Mouse (Mus musculus) neural tube, embryonic 11.5 days (tissue): ENCODE results near the gene Larp4. TPM values are rescaled to one million over a fixed set of nuclear protein-coding genes. Genes with fewer than 3 reads are reported as not detected.
"Not testable (repeated sequence)": the region's sequence is repeated elsewhere in the genome, so short reads cannot be mapped to it uniquely, and the experiment has no call there.

ENCODE experiments used
- ATAC-seq: fragments of 200-750 bp; cut with Nextera tagmentation; 2 replicates; pipeline ENCODE4 v1.8.0; 2017; ENCODE audit warnings: moderate number of reproducible peaks, mild to moderate bottlenecking, moderate TSS enrichment, moderate library complexity; ENCODE audit not compliant: insufficient read depth, low FRiP score, low TSS enrichment
- DNase-seq: peaks from one replicate; pipeline ENCODE4 v3.0.0-alpha.2; 2015; ENCODE audit warnings: low spot score
- H3K27ac ChIP-seq: fragments of 300-500 bp; sonication (generic); 2 replicates; pipeline ENCODE4 v1.5.1; 2014; ENCODE audit warnings: low read depth, mild to moderate bottlenecking, low read length
- H3K27me3 ChIP-seq: fragments of 300-500 bp; sonication (generic); 2 replicates; pipeline ENCODE4 v1.6.1; 2014; ENCODE audit warnings: mild to moderate bottlenecking, low read length, mixed read lengths; ENCODE audit not compliant: control insufficient read depth, insufficient read depth
- H3K36me3 ChIP-seq: fragments of 300-500 bp; sonication (generic); 2 replicates; pipeline ENCODE4 v1.6.1; 2014; ENCODE audit warnings: mild to moderate bottlenecking, low read length, moderate library complexity, mixed read lengths; ENCODE audit not compliant: control insufficient read depth, insufficient read depth
- H3K4me1 ChIP-seq: fragments of 300-500 bp; sonication (generic); 2 replicates; pipeline ENCODE4 v1.6.1; 2014; ENCODE audit warnings: low read length, mixed read lengths; ENCODE audit not compliant: control insufficient read depth, insufficient read depth
- H3K4me2 ChIP-seq: fragments of 300-500 bp; sonication (generic); 2 replicates; pipeline ENCODE4 v1.6.1; 2014; ENCODE audit warnings: low read depth, mild to moderate bottlenecking, moderate library complexity
- H3K4me3 ChIP-seq: fragments of 300-500 bp; sonication (generic); 2 replicates; pipeline ENCODE4 v1.5.1; 2014; ENCODE audit warnings: low read depth, low read length
- H3K9ac ChIP-seq: fragments of 300-500 bp; sonication (generic); 2 replicates; pipeline ENCODE4 v1.6.1; 2014; ENCODE audit warnings: mild to moderate bottlenecking, low read length
- H3K9me3 ChIP-seq: fragments of 300-500 bp; sonication (generic); 2 replicates; pipeline ENCODE4 v1.6.1; 2016; ENCODE audit warnings: low read length; ENCODE audit not compliant: control insufficient read depth
- WGBS: fragments of 180-500 bp; shearing (Covaris S2); extraction: QIAGEN DNeasy Blood & Tissue Kit; methylation state at CpG from one replicate; pipeline ENCODE4 v1.1.7; 2014; 5-methylcytosine and 5-hydroxymethylcytosine counted together
- polyA plus RNA-seq: library from polyadenylated mRNA; unstranded; fragments of >200 nt; fragmentation: Nextera tagmentation; extraction: Ambion mirVana; gene quantifications from 2 replicates; pipeline ENCODE4 v1.2.1, GENCODE M21; 2014

Larp4 gene
- polyA plus RNA-seq, 1 experiment from 2014 or later: 34.7 TPM

DNA sequence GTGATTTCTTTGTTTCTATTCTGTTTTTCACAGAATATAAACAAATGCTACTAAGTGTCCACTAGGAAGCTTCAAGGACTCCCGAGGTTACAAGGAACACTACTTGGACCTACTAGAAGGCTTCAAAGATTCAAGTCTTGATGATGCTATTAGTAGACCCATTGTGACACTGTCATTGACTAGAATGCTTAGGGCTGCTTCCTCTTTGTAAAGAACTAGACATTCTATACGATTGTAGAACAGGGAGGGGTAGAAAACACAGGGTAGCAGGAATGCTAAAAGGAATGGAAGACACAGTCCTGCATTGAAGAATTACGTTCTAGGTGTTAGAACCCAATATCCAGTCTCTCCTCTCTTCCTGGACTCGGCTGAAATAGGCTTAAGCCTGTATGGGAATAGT lies 2.9 kb upstream of the Larp4 start, which contains the start of gene Fam186a:
TSS of gene Fam186a (minus strand) at position 101 of the 400 bp plus-strand sequence.
- H3K9ac ChIP-seq: no peak within 1 kb of the TSS
- no peaks in the 10 kb centered on the region for H3K4me1 ChIP-seq
- no peak within 1 kb of the TSS for H3K27ac ChIP-seq
- H3K4me3 ChIP-seq: no peak within 1 kb of the TSS
- no peak within 1 kb of the TSS for H3K4me2 ChIP-seq
- 72% methylated on average over 4 of the region's 4 CpGs for WGBS
- no peaks in the 10 kb centered on the region for H3K36me3 ChIP-seq
- H3K9me3 ChIP-seq: no peaks in the 10 kb centered on the region
- no peaks in the 10 kb centered on the region for H3K27me3 ChIP-seq
- no peak for ATAC-seq
- DNase-seq: no peak

DNA sequence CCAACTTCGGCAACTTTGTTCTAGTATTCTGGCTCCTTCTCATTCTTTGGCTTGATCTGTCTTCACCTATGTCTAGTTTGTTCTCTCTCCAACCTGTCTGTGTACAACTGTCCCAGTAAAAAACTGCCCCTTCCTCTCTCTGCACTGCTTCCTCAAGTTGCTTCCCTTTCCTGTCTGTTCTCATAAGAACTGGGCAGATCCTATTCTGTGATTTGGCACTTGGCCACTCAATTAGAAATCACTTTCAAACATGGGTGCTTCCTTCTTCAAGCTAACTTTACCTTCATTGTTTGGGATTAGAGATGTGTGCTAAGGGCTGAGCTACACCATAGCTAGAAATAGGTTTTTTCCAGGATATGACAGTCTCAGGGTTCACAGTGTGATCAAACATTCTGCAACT lies 741 bp downstream of the Larp4 start:
- ATAC-seq (no peak), DNase-seq (no peak)
- Histone ChIP-seq H3K9ac (no peak overlapping the region), H3K4me3 (no peak overlapping the region), H3K36me3 (no peaks in the 10 kb centered on the region), H3K4me1 (peaks cover 3% of the 10 kb centered on the region; the same call in 1 of the 2 replicates), H3K9me3 (no peaks in the 10 kb centered on the region), H3K27ac (no peak overlapping the region), H3K4me2 (no peak overlapping the region), H3K27me3 (no peaks in the 10 kb centered on the region)
- WGBS: 88% methylated on average over 1 of the region's 1 CpGs

DNA sequence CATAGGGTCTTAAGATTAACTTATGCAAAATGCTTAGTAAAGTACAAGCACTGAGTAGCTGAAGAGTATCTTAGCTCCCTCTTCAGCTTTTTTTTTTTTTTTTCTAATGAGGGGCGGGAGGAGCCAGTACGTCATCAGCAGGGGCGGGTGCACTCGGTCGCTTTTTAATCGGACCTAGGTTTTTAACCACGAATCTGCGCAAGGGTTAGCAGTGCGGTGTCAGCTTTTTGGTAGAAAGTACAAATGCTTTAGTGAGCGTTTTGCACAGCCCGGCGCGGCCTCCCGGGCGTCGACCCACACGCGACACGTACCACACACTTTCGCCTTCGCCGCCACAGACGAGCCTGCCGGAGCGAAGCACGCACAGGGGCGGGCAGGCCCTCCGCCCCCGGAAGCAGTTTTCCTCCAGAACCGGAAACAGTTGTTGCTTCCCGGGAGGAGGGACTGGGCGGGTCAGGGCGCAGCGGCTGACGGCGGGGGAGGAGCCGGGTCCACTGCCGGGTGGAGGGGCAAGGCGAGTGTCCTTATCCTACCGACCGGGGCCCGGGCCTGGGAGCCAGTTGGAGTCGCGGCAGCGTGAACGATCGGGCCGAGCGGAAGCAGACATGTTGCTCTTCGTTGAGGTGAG lies 2.6 kb downstream of the Larp4 start:
- Histone ChIP-seq H3K4me3 (peak overlapping the region; percentile 93), H3K27ac (peak overlapping the region; percentile 94), H3K4me1 (peaks cover 3% of the 10 kb centered on the region; the same call in 1 of the 2 replicates), H3K27me3 (no peaks in the 10 kb centered on the region), H3K36me3 (no peaks in the 10 kb centered on the region), H3K9ac (peak overlapping the region; percentile 85), H3K9me3 (no peaks in the 10 kb centered on the region), H3K4me2 (peak overlapping the region; percentile 76)
- ATAC-seq (peak; percentile 96), DNase-seq (peak; percentile 95)
- under 1% methylated on average over 49 of the region's 50 CpGs for WGBS

DNA sequence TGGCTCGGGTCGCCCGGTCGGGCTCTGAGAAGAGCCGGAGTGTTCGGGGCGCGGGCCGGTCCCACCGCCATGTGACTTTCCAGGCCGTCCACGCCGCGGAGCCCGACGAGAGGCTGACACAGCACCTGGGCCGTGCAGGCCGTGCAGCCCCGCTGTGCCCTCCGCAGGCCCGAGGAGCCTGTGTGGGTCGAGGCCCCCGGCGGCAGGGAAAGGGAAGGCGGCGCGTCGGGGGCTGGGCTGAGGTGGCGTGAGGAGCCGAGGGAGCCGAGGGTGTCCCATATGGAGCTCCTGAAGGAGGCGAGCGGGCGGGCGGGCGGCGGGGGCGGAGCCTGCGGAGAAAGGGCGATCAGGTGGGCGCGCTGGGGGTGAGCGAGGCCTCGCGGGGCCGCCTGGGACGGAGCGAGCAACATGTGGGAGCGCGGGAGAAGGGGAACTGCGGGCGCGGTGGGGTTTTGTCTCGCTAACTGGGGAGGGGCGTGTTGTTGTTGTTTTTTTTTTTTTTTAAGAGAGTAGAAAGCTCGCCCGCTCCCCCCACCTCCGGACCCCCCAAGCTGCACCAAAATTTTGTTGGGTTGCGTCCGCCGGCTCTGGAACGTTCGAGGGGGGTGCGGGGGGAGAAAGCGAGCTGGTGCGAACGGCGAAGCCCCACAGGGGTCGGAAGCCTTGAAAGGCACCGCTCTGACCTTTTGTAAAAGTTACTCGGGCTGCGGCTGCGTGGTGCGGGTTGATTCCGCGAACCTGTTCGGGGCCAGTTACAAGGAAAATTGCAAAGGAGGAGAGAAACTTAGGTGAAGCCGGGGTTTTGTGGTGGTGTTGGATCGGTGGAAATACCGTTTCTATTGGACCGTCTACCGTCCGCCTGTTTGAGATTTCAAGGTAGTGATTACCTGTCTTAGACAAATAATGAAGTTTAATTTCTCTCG lies 3.4 kb downstream of the Larp4 start:
- Histone ChIP-seq H3K27me3 (no peaks in the 10 kb centered on the region), H3K36me3 (no peaks in the 10 kb centered on the region), H3K27ac (peak overlapping the region; percentile 94), H3K9ac (peak overlapping the region; percentile 85), H3K4me3 (peak overlapping the region; percentile 93), H3K9me3 (no peaks in the 10 kb centered on the region), H3K4me2 (peak overlapping the region; percentile 76), H3K4me1 (peaks cover 3% of the 10 kb centered on the region; the same call in 1 of the 2 replicates)
- ATAC-seq (peak; percentile 82), DNase-seq (peak; percentile 79)
- WGBS: under 1% methylated on average over 83 of the region's 84 CpGs

DNA sequence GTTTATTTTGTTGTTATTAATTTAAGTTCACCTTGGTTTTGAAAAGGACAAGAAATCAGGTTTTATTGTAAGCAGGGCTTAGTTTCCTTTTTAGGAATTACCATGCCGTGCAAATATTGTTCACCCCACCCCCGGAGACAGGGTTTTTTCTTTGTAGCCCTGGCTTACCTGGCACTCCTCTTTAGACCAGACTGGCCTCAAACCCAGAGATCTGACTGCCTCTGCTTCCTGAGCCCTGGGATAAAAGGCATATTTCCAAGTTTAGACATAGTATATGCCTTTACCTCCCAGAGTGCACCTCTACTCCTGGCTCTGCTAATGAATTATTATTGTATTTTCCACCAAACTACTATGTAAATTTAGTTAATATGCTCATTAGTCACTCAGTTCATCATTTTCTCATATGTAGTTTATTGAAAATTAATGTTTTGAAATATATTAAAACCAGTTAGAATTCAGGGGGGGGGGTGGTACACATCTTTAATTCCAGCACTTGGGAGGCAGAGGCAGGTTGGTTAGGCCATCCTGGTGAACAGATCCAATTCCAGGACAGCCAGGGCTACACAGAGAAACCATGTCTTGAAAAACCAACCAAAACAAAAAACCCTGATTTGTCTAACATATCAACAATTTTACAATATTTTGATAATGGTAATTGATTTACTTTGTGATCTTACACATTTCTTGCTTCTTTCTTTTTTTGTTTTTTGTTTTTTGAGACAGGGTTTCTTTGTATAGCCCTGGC lies 4.8 kb downstream of the Larp4 start:
- WGBS: 89% methylated on average over 2 of the region's 2 CpGs
- Histone ChIP-seq H3K27me3 (no peaks in the 10 kb centered on the region), H3K27ac (no peak overlapping the region), H3K9ac (no peak overlapping the region), H3K4me1 (peaks cover 3% of the 10 kb centered on the region; the same call in 1 of the 2 replicates), H3K4me3 (no peak overlapping the region), H3K4me2 (no peak overlapping the region), H3K9me3 (no peaks in the 10 kb centered on the region), H3K36me3 (no peaks in the 10 kb centered on the region)
- ATAC-seq (no peak), DNase-seq (no peak)

DNA sequence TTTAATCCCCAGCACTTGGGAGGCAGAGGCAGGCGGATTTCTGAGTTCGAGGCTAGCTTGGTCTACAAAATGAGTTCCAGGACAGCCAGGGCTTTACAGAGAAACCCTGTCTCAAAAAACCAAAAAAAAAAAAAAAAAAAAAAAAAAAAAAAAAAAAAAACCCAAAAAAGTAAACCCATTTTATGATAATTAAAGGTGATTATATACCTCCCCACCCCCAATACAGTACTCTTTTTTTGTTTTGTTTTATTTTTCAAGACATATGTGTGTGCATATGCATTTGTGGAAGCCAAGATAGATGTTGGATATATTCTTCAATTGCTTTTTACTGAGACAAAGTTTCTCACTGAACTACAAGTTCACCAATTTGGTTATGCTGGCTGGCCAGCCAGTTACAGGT lies 6.3 kb downstream of the Larp4 start:
- ATAC-seq, DNase-seq: not testable (repeated sequence)

DNA sequence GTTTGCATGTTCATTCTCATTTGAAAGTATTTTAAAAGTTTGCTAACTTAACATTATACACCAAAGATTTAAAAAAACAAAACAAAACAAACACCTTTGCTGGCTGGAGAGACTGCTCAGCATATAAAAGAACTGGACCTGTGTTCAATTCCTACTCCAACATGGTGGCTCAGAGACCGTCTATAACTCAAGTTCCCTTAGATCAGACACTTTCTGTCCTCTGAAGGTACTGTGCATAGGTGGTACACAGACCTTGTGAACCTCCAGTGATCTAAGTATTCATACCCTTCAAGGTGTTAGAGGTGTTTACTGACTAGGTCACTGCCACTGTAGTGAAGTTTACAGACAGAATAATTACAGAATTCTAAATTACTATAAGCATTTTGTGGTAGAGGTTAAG lies 9.4 kb downstream of the Larp4 start:
- no peak for ATAC-seq
- H3K27ac ChIP-seq: no peak overlapping the region
- 89% methylated on average over 1 of the region's 1 CpGs for WGBS
- no peaks in the 10 kb centered on the region for H3K9me3 ChIP-seq
- no peaks in the 10 kb centered on the region for H3K27me3 ChIP-seq
- no peaks in the 10 kb centered on the region for H3K36me3 ChIP-seq
- H3K4me3 ChIP-seq: no peak overlapping the region
- no peak overlapping the region for H3K9ac ChIP-seq
- H3K4me2 ChIP-seq: no peak overlapping the region
- no peaks in the 10 kb centered on the region for H3K4me1 ChIP-seq
- DNase-seq: no peak

More for the DNA sequence above, 6.3 kb downstream of the Larp4 start:
- H3K4me3 ChIP-seq, H3K27ac ChIP-seq, H3K9ac ChIP-seq, H3K9me3 ChIP-seq, H3K4me2 ChIP-seq, H3K36me3 ChIP-seq, H3K4me1 ChIP-seq, H3K27me3 ChIP-seq: not testable (repeated sequence)
- WGBS: 96% methylated on average over 2 of the region's 2 CpGs

DNA sequence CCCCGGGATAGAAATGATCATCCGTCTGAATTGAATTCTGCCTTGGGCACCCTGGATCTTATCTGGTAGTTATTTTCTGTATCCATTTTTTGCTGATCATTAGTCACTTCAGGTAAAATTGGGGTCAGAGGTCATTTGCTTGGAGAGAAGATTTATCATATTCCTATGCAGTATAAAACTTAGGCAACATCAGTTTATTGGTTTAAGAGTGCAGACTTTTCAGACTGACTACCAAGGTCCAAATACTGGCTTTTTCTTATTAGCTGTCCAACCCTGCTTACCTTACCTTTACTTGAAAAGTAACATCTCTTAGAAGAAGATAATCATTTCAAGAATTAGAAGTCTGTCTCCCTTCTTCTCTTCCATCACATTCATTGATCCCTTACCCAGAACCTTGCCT lies 9.8 kb downstream of the Larp4 start:
- no peaks in the 10 kb centered on the region for H3K36me3 ChIP-seq
- DNase-seq (no peak), ATAC-seq (no peak)

More for the DNA sequence above, 9.8 kb downstream of the Larp4 start:
- H3K4me2 ChIP-seq: no peak overlapping the region
- WGBS: 98% methylated on average over 2 of the region's 2 CpGs
- H3K9me3 ChIP-seq: no peaks in the 10 kb centered on the region
- no peak overlapping the region for H3K4me3 ChIP-seq
- no peaks in the 10 kb centered on the region for H3K27me3 ChIP-seq
- no peak overlapping the region for H3K27ac ChIP-seq
- H3K9ac ChIP-seq: no peak overlapping the region
- H3K4me1 ChIP-seq: no peaks in the 10 kb centered on the region
